Mouse (Mus musculus) small intestine, adult 10 weeks (tissue): ENCODE measurements around the gene Ubtd1. TPM values are rescaled to one million over a fixed set of nuclear protein-coding genes. Genes with fewer than 3 reads are reported as not detected.

Experiments used
- polyA plus RNA-seq: library from polyadenylated mRNA; stranded (reverse); fragments of 350-450 nt; fragmentation: Illumina TruSeq; extraction: RNeasy Lipid Tissue Mini Kit (QIAGEN cat#74804); gene quantifications from one replicate; pipeline ENCODE4 v1.2.3, GENCODE M21; 2014; ENCODE audit warnings: low replicate concordance

Ubtd1 gene
- not detected for polyA plus RNA-seq

DNA sequence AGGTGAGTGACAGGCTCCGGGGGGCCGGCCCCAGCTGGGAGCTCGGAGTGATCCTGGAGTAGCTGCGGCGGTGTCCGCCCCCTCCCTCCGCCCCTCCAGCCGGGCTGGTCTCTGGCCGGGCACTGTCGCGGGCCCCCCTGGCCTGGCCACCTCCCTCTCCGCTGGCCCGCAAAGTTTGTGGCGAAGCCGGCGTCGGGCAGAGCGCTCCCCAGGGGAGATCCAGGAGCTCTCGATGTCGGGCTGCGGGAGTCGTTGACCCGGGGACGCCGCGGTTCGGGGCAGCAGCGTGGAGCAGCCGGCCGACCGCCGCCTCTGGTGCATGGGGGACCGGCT is at the start of gene Ubtd1:
Gene Ubtd1 (plus strand): TSS at position 169 of the 333 bp plus-strand sequence.

GRCm38 (mm10) chr19:41933179-41934086 is 48.1 kb upstream of the Ubtd1 start, which contains the start of the genes Exosc1 and Zdhhc16:
Gene Exosc1 (minus strand): TSS chr19:41933423.
Gene Zdhhc16 (plus strand): TSS chr19:41933480.

GRCm38 (mm10) chr19:41980819-41981594 is 556 bp upstream of the Ubtd1 start, which contains the start of gene Mms19:
Gene Mms19 (minus strand): TSS chr19:41981157.

DNA sequence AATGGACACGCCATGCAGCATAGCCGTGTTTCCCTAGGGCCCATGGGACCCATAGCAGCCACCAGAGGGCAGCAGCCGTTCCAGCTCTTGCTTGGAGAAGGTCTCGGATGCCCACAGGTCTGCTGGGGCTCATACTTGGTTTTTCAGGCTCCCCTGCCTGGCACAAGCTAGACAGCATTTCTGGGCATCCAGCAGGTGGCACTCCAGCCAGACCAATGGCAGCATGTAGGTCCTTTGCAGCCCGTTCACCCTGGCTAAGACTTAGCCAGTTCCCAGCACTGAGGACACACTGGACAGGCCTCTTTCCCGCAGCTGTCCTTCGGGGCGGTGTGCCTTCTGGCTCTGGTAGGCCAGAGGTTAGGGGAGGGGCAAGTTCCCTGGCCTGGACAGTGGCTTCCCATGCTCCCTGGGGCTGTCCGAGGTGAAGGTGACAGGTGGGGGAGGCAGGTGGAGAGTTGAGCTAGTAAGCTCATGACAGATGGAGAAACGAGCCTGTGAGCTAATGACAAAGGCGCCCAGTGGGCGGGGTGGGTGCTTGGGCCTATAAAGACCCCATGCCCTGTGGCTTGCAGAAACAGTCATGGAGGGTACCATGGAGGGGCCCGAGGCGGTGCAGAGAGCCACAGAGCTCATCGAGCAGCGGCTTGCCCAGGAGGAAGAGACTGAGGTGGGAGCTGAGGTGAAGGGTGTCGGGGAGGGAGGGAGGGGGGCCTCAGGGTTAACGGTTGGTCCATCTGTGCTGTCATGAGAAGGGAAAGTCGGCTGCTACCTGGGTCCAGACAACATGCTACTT is 54.1 kb downstream of the Ubtd1 start, which contains the start of gene Ankrd2:
Gene Ankrd2 (plus strand): TSS at position 545 of the 793 bp plus-strand sequence.

DNA sequence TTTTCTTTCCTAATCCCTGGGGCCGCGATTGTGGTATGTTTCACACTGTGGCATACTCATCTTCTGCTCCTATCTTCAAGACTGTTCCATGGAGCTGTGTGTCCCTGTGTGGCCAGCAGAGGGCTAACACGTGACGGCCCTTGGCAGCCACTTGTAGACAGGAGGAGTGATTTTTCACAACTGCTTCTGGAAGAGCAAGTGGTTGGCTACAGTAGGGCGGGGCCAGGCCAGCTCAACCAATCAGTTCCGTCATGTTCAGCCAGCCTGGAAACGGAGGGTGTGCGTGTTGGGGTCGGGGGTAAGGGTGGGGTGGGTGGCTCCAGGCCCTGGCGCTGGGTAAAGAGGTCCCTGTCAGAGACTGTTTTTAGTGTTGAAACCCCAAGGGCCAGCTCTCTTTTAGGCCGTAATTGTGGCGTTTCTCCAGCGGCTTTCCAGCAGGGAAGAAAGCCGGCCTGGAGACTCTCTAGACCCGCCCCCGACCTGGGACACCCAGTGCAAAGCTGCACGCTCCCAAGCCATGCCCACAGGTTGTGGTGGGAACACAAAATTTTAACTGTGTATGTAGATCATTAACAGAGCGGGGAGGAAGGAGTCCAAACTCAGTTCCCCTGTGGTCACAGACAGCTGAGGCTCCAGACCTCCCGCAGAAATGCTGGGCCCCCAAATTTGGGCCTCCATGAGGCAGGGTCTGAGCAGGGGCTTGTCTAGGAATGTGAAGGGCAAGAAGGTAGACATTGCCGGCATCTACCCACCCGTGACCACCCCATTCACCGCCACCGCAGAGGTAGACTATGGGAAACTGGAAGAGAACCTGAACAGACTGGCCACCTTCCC is 63.9 kb downstream of the Ubtd1 start, which contains the start of gene Hoga1:
Gene Hoga1 (plus strand): TSS at position 342 of the 834 bp plus-strand sequence.

DNA sequence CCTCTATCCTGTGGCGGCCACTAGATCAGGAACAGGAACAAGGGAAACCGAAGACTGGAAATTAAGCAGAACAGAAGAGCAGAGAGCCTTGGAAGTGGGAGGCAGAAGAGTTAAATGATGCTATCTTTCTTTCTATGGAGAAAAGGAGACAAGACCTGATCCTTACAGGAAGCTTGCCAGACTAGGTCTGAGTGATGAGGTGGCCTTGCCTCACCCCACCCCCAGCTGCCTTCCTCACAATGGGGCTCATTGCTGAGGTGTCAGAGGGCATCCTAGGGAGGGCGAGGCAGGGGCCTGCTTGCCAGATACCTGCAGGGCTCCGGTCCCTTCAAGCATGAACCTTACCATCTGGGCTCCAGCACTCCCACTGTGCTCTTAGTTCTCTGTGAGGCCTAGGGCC is 70.4 kb downstream of the Ubtd1 start, which contains the start of gene 4933411K16Rik:
Gene 4933411K16Rik (plus strand): TSS at position 301 of the 400 bp plus-strand sequence.

Other genes with a start within 250 kb of the Ubtd1 start
- not detected for gene Slit1, start 238.1 kb upstream of the Ubtd1 start, polyA plus RNA-seq
- gene Arhgap19, start 179.7 kb upstream of the Ubtd1 start, polyA plus RNA-seq, result 7.0 TPM
- gene Frat1, start 151.8 kb upstream of the Ubtd1 start, polyA plus RNA-seq, result 3.9 TPM
- gene Frat2, start 133.6 kb upstream of the Ubtd1 start, polyA plus RNA-seq, result 12.3 TPM
- gene Rrp12, start 85.6 kb upstream of the Ubtd1 start, polyA plus RNA-seq, result 0.22 TPM
- 259 TPM for gene Pgam1, start 69.8 kb upstream of the Ubtd1 start, polyA plus RNA-seq
- gene Exosc1, start 48.3 kb upstream of the Ubtd1 start, polyA plus RNA-seq, result 12.8 TPM
- 16.8 TPM for gene Zdhhc16, start 48.3 kb upstream of the Ubtd1 start, polyA plus RNA-seq
- 8.1 TPM for gene Mms19, start 606 bp upstream of the Ubtd1 start, polyA plus RNA-seq
- not detected for gene Ankrd2, start 54.2 kb downstream of the Ubtd1 start, polyA plus RNA-seq
- gene Hoga1, start 63.8 kb downstream of the Ubtd1 start, polyA plus RNA-seq, result 0.71 TPM
- gene 4933411K16Rik, start 70.5 kb downstream of the Ubtd1 start, polyA plus RNA-seq, result not detected
- not detected for gene Morn4, start 104.6 kb downstream of the Ubtd1 start, polyA plus RNA-seq
- 6.3 TPM for gene Pi4k2a, start 108.7 kb downstream of the Ubtd1 start, polyA plus RNA-seq
- gene Avpi1, start 147.3 kb downstream of the Ubtd1 start, polyA plus RNA-seq, result not detected
- gene Marveld1, start 165.6 kb downstream of the Ubtd1 start, polyA plus RNA-seq, result 3.7 TPM
- gene Zfyve27, start 182.2 kb downstream of the Ubtd1 start, polyA plus RNA-seq, result 8.5 TPM
- 0.45 TPM for gene Sfrp5, start 220.5 kb downstream of the Ubtd1 start, polyA plus RNA-seq